Mouse (Mus musculus) liver, embryonic 15.5 days (tissue): ENCODE measurements at regions not wholly inside any gene's neighbourhood (a gene's known extent, or its start where the extent isn't known, plus 50 kb on each side); places are given as distances from the start of the nearest gene placed in this dataset.

Experiments
- ATAC-seq: fragments of 200-750 bp; cut with Nextera tagmentation; 2 replicates; pipeline ENCODE4 v1.8.0; 2017; ENCODE audit warnings: moderate number of reproducible peaks, mild to moderate bottlenecking, moderate library complexity; ENCODE audit not compliant: insufficient read depth
- H3K27ac ChIP-seq: fragments of 300-500 bp; sonication (generic); replicated peaks from 2 replicates; pipeline ENCODE4 v1.5.1; 2015; ENCODE audit warnings: mild to moderate bottlenecking, inconsistent platforms
- H3K27me3 ChIP-seq: fragments of 300-500 bp; sonication (generic); 2 replicates; pipeline ENCODE4 v1.6.1; 2015; ENCODE audit warnings: mild to moderate bottlenecking, inconsistent platforms
- H3K36me3 ChIP-seq: fragments of 300-500 bp; sonication (generic); replicated peaks from 2 replicates; pipeline ENCODE4 v1.6.1; 2015; ENCODE audit warnings: moderate library complexity, mild to moderate bottlenecking, inconsistent platforms
- H3K4me1 ChIP-seq: fragments of 300-500 bp; sonication (generic); replicated peaks from 2 replicates; pipeline ENCODE4 v1.6.1; 2015; ENCODE audit warnings: inconsistent platforms
- H3K4me2 ChIP-seq: fragments of 300-500 bp; sonication (generic); 2 replicates; pipeline ENCODE4 v1.6.1; 2015; ENCODE audit warnings: moderate library complexity, mild to moderate bottlenecking, inconsistent platforms
- H3K4me3 ChIP-seq: fragments of 300-500 bp; sonication (generic); replicated peaks from 2 replicates; pipeline ENCODE4 v1.5.1; 2015; ENCODE audit warnings: mild to moderate bottlenecking, inconsistent platforms
- H3K9ac ChIP-seq: fragments of 300-500 bp; sonication (generic); 2 replicates; pipeline ENCODE4 v1.6.1; 2015; ENCODE audit warnings: moderate library complexity, mild to moderate bottlenecking, inconsistent platforms
- H3K9me3 ChIP-seq: fragments of 300-500 bp; sonication (generic); replicated peaks from 2 replicates; pipeline ENCODE4 v1.6.1; 2016; ENCODE audit warnings: inconsistent platforms
- WGBS: fragments of 180-500 bp; shearing (Covaris S2); methylation state at CpG from one replicate; pipeline ENCODE4 v1.1.7; 2015; ENCODE audit warnings: mixed read lengths; ENCODE audit not compliant: insufficient replicate concordance; 5-methylcytosine and 5-hydroxymethylcytosine counted together

- Histone ChIP-seq H3K36me3 (no peaks in the 10 kb centered on the region), H3K4me2 (no peak overlapping the region), H3K4me1 (peaks cover 9% of the 10 kb centered on the region), H3K9me3 (no peaks in the 10 kb centered on the region), H3K27ac (no peak overlapping the region), H3K27me3 (no peaks in the 10 kb centered on the region), H3K9ac (no peak overlapping the region), H3K4me3 (no peak overlapping the region)
- 44% methylated on average over 4 of the region's 4 CpGs for WGBS
- no peak for ATAC-seq
These were observed 157.0 kb downstream of the Tomm20 start for GRCm38 (mm10) chr8:126788669-126789068.

- Histone ChIP-seq H3K4me1 (peaks cover 9% of the 10 kb centered on the region), H3K27me3 (no peaks in the 10 kb centered on the region), H3K9ac (no peak overlapping the region), H3K27ac (no peak overlapping the region), H3K4me3 (no peak overlapping the region), H3K9me3 (no peaks in the 10 kb centered on the region), H3K36me3 (no peaks in the 10 kb centered on the region), H3K4me2 (no peak overlapping the region)
- no peak for ATAC-seq
- WGBS = 66% methylated on average over 8 of the region's 8 CpGs
These were observed 158.2 kb downstream of the Tomm20 start for GRCm38 (mm10) chr8:126787398-126787797.

- no peaks in the 10 kb centered on the region for H3K27me3 ChIP-seq
- no peak overlapping the region for H3K27ac ChIP-seq
- H3K9ac ChIP-seq = no peak overlapping the region
- no peak for ATAC-seq
- peaks cover 9% of the 10 kb centered on the region for H3K4me1 ChIP-seq
- H3K4me3 ChIP-seq = no peak overlapping the region
- no peaks in the 10 kb centered on the region for H3K36me3 ChIP-seq
- H3K9me3 ChIP-seq = no peaks in the 10 kb centered on the region
- 74% methylated on average over 3 of the region's 3 CpGs for WGBS
- no peak overlapping the region for H3K4me2 ChIP-seq
These were observed 160.4 kb downstream of the Tomm20 start for GRCm38 (mm10) chr8:126785211-126785610.

GRCm38 (mm10) chr8:126784604-126785003 is 161.0 kb downstream of the Tomm20 start:
- no peak overlapping the region for H3K4me3 ChIP-seq
- H3K4me1 ChIP-seq = peaks cover 11% of the 10 kb centered on the region
- ATAC-seq = no peak
- H3K4me2 ChIP-seq = no peak overlapping the region
- H3K27me3 ChIP-seq = no peaks in the 10 kb centered on the region
- 75% methylated on average over 4 of the region's 4 CpGs for WGBS
- H3K9me3 ChIP-seq = no peaks in the 10 kb centered on the region
- no peak overlapping the region for H3K27ac ChIP-seq
- no peak overlapping the region for H3K9ac ChIP-seq
- no peaks in the 10 kb centered on the region for H3K36me3 ChIP-seq

- Histone ChIP-seq H3K4me3 (no peak overlapping the region), H3K27ac (no peak overlapping the region), H3K36me3 (no peaks in the 10 kb centered on the region), H3K4me2 (no peak overlapping the region), H3K9ac (no peak overlapping the region), H3K4me1 (peaks cover 12% of the 10 kb centered on the region), H3K9me3 (no peaks in the 10 kb centered on the region), H3K27me3 (no peaks in the 10 kb centered on the region)
- WGBS = 71% methylated on average over 12 of the region's 12 CpGs
- ATAC-seq = no peak
These were observed 161.8 kb downstream of the Tomm20 start for GRCm38 (mm10) chr8:126783703-126784440.

GRCm38 (mm10) chr8:126778673-126779072 is 167.0 kb downstream of the Tomm20 start:
- H3K36me3 ChIP-seq = no peaks in the 10 kb centered on the region
- H3K27me3 ChIP-seq = no peaks in the 10 kb centered on the region
- H3K4me1 ChIP-seq = peaks cover 45% of the 10 kb centered on the region
- 49% methylated on average over 7 of the region's 7 CpGs for WGBS
- H3K4me3 ChIP-seq = no peak overlapping the region
- no peak overlapping the region for H3K27ac ChIP-seq
- no peaks in the 10 kb centered on the region for H3K9me3 ChIP-seq
- H3K9ac ChIP-seq = no peak overlapping the region
- no peak for ATAC-seq
- no peak overlapping the region for H3K4me2 ChIP-seq

- Histone ChIP-seq H3K27me3 (no peaks in the 10 kb centered on the region), H3K4me2 (no peak overlapping the region), H3K36me3 (no peaks in the 10 kb centered on the region), H3K27ac (no peak overlapping the region), H3K9ac (no peak overlapping the region), H3K4me1 (peaks cover 45% of the 10 kb centered on the region), H3K4me3 (no peak overlapping the region), H3K9me3 (no peaks in the 10 kb centered on the region)
- WGBS = 39% methylated on average over 7 of the region's 7 CpGs
- ATAC-seq = no peak
These were observed 167.5 kb downstream of the Tomm20 start for GRCm38 (mm10) chr8:126778131-126778530.

GRCm38 (mm10) chr8:126776605-126777469 is 168.8 kb downstream of the Tomm20 start:
- Histone ChIP-seq H3K27me3 (no peaks in the 10 kb centered on the region), H3K4me1 (peaks cover 52% of the 10 kb centered on the region), H3K4me3 (no peak overlapping the region), H3K9me3 (no peaks in the 10 kb centered on the region), H3K9ac (no peak overlapping the region), H3K36me3 (no peaks in the 10 kb centered on the region), H3K27ac (peak overlapping the region; percentile 57), H3K4me2 (peak overlapping the region; percentile 35)
- peak; percentile 78 for ATAC-seq
- WGBS = 17% methylated on average over 11 of the region's 11 CpGs

GRCm38 (mm10) chr8:126775334-126775733 is 170.3 kb downstream of the Tomm20 start:
- WGBS = 64% methylated on average over 3 of the region's 3 CpGs
- H3K4me2 ChIP-seq = no peak overlapping the region
- no peak overlapping the region for H3K9ac ChIP-seq
- ATAC-seq = no peak
- peaks cover 52% of the 10 kb centered on the region for H3K4me1 ChIP-seq
- no peaks in the 10 kb centered on the region for H3K36me3 ChIP-seq
- no peaks in the 10 kb centered on the region for H3K9me3 ChIP-seq
- H3K4me3 ChIP-seq = no peak overlapping the region
- no peaks in the 10 kb centered on the region for H3K27me3 ChIP-seq
- no peak overlapping the region; the same call in 1 of the 2 replicates for H3K27ac ChIP-seq

GRCm38 (mm10) chr8:126774816-126775215 is 170.8 kb downstream of the Tomm20 start:
- no peaks in the 10 kb centered on the region for H3K27me3 ChIP-seq
- H3K4me2 ChIP-seq = no peak overlapping the region
- no peak overlapping the region for H3K4me3 ChIP-seq
- H3K9me3 ChIP-seq = no peaks in the 10 kb centered on the region
- ATAC-seq = no peak
- peaks cover 52% of the 10 kb centered on the region for H3K4me1 ChIP-seq
- H3K9ac ChIP-seq = no peak overlapping the region
- 64% methylated on average over 7 of the region's 7 CpGs for WGBS
- no peaks in the 10 kb centered on the region for H3K36me3 ChIP-seq
- no peak overlapping the region; the same call in 1 of the 2 replicates for H3K27ac ChIP-seq

- Histone ChIP-seq H3K4me1 (peaks cover 34% of the 10 kb centered on the region), H3K27me3 (no peaks in the 10 kb centered on the region), H3K9ac (no peak overlapping the region), H3K36me3 (no peaks in the 10 kb centered on the region), H3K9me3 (no peaks in the 10 kb centered on the region), H3K4me3 (no peak overlapping the region), H3K4me2 (no peak overlapping the region), H3K27ac (no peak overlapping the region)
- no peak for ATAC-seq
- 85% methylated on average over 11 of the region's 11 CpGs for WGBS
These were observed 172.9 kb downstream of the Tomm20 start for GRCm38 (mm10) chr8:126772748-126773147.
